Mouse (Mus musculus) small intestine, adult 2 months (tissue): ENCODE results near the gene Fblim1.

Experiments
- CTCF ChIP-seq: fragments of 200-500 bp; IDR thresholded peaks from 2 replicates; pipeline ENCODE4 v1.5.1; 2012; ENCODE audit warnings: low read depth, mild to moderate bottlenecking, control low read depth, inconsistent platforms, low read length, moderate library complexity, mixed read lengths; ENCODE audit not compliant: insufficient replicate concordance, insufficient read length; ENCODE audit errors: extremely low read depth
- POLR2A ChIP-seq: fragments of 200-500 bp; IDR thresholded peaks from 2 replicates; pipeline ENCODE4 v1.6.1; 2012; ENCODE audit warnings: low read depth, mild to moderate bottlenecking, control low read depth, inconsistent platforms, low read length, moderate library complexity

GRCm38 (mm10) chr4:141622091-141622490 is 16.2 kb upstream of the Fblim1 start:
- no peak for TF ChIP-seq CTCF
- no peak for TF ChIP-seq POLR2A
